Mouse (Mus musculus): ENCODE measurements around the gene Klra7.
"Not testable (repeated sequence)": the region's sequence is repeated elsewhere in the genome, so short reads cannot be mapped to it uniquely, and the experiment has no call there.

Gene Klra7

GRCm38 (mm10) chr6:130233222-130233621 is at the start of gene Klra7:
Klra7 (minus strand) TSS chr6:130233322.
- DNase-seq (ENCODE audit: extremely low read depth, low read depth, low spot score): no peak

GRCm38 (mm10) chr6:130281828-130282227 is 48.7 kb upstream of the Klra7 start, which contains the start of gene Klra10:
Klra10 (minus strand) TSS chr6:130281928.
- DNase-seq (ENCODE audit: extremely low read depth, low read depth, low spot score): not testable (repeated sequence)

GRCm38 (mm10) chr6:130255326-130255725 is 22.2 kb upstream of the Klra7 start:
- DNase-seq (ENCODE audit: extremely low read depth, low read depth, low spot score): no peak

- no peak for DNase-seq (ENCODE audit: extremely low read depth, low read depth, low spot score)
Measured at GRCm38 (mm10) chr6:130237536-130237935, 4.4 kb upstream of the Klra7 start.

GRCm38 (mm10) chr6:130236635-130237034 is 3.5 kb upstream of the Klra7 start:
- DNase-seq (ENCODE audit: extremely low read depth, low read depth, low spot score): no peak

GRCm38 (mm10) chr6:130197453-130197852 is 35.7 kb downstream of the Klra7 start:
- not testable (repeated sequence) for DNase-seq (ENCODE audit: extremely low read depth, low read depth, low spot score)

GRCm38 (mm10) chr6:130193012-130193411 is 40.1 kb downstream of the Klra7 start, which contains the start of gene Klra9:
Klra9 (minus strand) TSS chr6:130193112.
- not testable (repeated sequence) for DNase-seq (ENCODE audit: extremely low read depth, low read depth, low spot score)

Data from fat pad, adult 2 months (tissue).